Mouse (Mus musculus): ENCODE measurements at regions not wholly inside any gene's neighbourhood (a gene's known extent, or its start where the extent isn't known, plus 50 kb on each side); places are given as distances from the start of the nearest gene placed in this dataset.

DNA sequence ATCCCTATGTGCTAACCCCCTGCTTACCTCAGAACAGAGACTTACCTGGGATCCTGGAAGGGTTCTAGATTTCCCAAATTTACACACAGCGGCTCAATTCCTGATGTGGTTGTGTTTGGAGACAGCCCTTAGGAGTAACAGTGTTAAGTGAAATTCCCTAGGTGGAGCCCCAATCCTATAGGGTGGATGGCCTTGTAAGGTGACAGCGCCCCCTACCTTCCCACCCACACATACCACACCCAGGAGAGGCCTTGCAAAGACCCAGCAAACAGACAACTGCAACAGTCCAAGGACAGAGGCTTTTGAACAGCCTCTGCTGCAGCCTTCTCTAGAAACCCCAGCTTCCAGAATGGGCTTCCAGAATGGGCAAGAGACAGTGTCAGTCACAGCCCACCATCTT lies 421.8 kb downstream of the Matn1 start:
- TF ChIP-seq CTCF (IDR thresholded peaks at IDR 0.05; ENCODE audit: control insufficient read depth, insufficient read depth, insufficient replicate concordance, low read depth, low read length): peak; percentile 33; the same call in 1 of the 2 replicates
- TF ChIP-seq POLR2A (IDR thresholded peaks at IDR 0.05; ENCODE audit: control insufficient read depth, low read depth, low read length): no peak

Measured in testis, adult 2 months (tissue).